Mouse (Mus musculus) cerebellum, adult 2 months (tissue): Measurements from ENCODE around the gene Pex26.

Experiments
- CTCF ChIP-seq: fragments of 200-500 bp; IDR thresholded peaks from 2 replicates; pipeline ENCODE4 v1.5.1; 2011; ENCODE audit warnings: low read depth, mild to moderate bottlenecking, control low read depth, low read length, moderate library complexity, borderline replicate concordance; ENCODE audit not compliant: insufficient read depth
- POLR2A ChIP-seq: fragments of 200-500 bp; IDR thresholded peaks from 2 replicates; pipeline ENCODE4 v1.6.1; 2011; ENCODE audit warnings: low read length, control low read depth, borderline replicate concordance; ENCODE audit not compliant: insufficient read depth

GRCm38 (mm10) chr6:121176011-121176730 lies 7.3 kb upstream of the Pex26 start:
- TF ChIP-seq CTCF: no peak
- no peak for TF ChIP-seq POLR2A
